Mouse (Mus musculus): ENCODE data around the gene Mpp2. TPM values are rescaled to one million over a fixed set of nuclear protein-coding genes. Genes with fewer than 3 reads are reported as not detected.

Gene Mpp2
- polyA plus RNA-seq, 1 experiment = 4.9 TPM

DNA sequence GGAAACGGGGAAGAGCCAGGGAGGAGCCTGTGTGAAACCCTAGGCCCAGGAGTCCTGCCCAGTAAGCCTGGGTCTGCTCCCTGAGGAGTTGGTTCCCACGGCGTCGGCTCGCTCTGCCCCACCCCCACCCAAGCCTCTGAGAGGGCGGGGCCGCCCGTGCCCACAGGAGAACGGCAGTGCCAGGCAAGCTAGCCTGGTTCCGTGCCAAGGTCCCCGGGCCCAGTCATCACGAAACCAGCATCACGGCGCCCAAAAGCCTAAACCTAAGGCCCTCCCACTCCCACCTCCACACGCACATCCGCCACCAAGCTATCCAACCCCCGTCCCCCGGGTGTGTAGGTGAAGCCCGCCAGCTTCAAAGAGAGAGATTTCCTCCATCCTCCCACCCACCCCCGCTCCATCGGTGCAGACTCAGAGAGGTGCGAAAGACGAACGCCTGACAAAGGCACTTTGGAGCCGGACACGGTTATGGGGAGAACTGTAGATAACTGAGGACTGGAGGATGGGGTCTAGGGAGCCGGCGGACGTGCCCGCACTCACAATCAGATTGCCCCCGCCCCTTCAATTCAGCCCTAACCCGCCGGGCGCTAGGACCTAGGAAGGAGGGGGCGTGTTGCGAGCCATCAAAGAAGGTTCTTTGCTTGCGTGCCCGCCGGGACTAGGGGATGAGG lies 1.1 kb downstream of the Mpp2 start:
- Histone ChIP-seq H3K4me1 (ENCODE audit: control insufficient read depth, insufficient read depth, low read length) (no peaks in the 10 kb centered on the region), H3K4me3 (ENCODE audit: insufficient read depth, low read depth, low read length) (peak overlapping the region; percentile 77), H3K27me3 (replicated peaks; ENCODE audit: control insufficient read depth, insufficient read depth, low read length) (no peaks in the 10 kb centered on the region), H3K27ac (ENCODE audit: insufficient read depth, low read depth, low read length) (0 out of 2 replicates have a peak overlapping the region, but pooled peaks have one; percentile 12), H3K36me3 (ENCODE audit: control insufficient read depth, insufficient read depth, low read length) (no peaks in the 10 kb centered on the region)
- TF ChIP-seq POLR2A (IDR thresholded peaks at IDR 0.05; ENCODE audit: low read depth, low read length) = no peak
- no peak for TF ChIP-seq CTCF (conservative IDR thresholded peaks at IDR 0.05; ENCODE audit: insufficient read depth, insufficient read length, low read depth, low read length)
- 1% methylated on average over 38 of the region's 39 CpGs for WGBS
- peak; percentile 61 for DNase-seq

DNA sequence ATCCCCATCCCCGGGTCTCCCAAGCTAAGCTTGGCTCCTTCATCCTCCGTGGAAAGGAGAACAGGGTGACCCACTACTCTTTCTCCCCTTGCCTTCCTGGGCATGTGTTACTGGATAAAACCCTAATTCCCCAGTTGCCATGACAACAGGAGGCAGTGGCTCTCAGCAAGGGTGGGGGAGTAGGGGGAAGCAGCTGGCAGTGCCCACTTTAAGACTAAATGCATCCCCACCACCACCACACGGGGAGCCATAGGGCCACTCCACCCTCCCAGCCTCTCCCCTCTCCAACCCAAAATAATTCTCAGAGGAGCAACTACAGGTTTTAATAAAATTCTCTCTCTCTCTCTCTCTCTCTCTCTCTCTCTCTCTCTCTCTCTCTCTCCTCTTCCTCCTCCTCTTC lies 2.0 kb downstream of the Mpp2 start:
- TF ChIP-seq POLR2A (IDR thresholded peaks at IDR 0.05; ENCODE audit: low read depth, low read length) (no peak), CTCF (conservative IDR thresholded peaks at IDR 0.05; ENCODE audit: insufficient read depth, insufficient read length, low read depth, low read length) (no peak)
- Histone ChIP-seq H3K36me3 (ENCODE audit: control insufficient read depth, insufficient read depth, low read length) (no peaks in the 10 kb centered on the region), H3K27me3 (replicated peaks; ENCODE audit: control insufficient read depth, insufficient read depth, low read length) (no peaks in the 10 kb centered on the region), H3K4me1 (ENCODE audit: control insufficient read depth, insufficient read depth, low read length) (no peaks in the 10 kb centered on the region), H3K4me3 (ENCODE audit: insufficient read depth, low read depth, low read length) (no peak overlapping the region), H3K27ac (ENCODE audit: insufficient read depth, low read depth, low read length) (no peak overlapping the region)
- DNase-seq = no peak
- 43% methylated on average over 3 of the region's 3 CpGs for WGBS

DNA sequence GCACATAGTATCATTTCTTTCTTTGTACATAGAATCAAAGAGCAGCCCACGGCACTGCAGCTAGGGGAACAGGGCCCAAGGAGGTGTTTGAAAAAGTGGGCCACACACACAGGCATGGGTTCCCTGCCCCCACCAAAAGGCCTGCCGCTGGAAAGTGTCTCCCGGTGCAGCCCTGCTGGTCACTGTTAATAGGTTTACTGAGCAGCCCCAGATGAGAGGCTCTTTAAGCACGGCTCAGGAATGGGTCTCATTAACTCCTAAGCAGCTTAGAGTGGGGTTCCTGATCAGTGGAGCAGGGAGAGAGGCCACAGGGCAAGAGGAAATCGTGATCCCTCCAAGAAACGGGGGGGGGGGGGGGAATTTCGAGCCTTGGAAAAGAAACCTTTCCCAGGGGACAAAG lies 4.2 kb downstream of the Mpp2 start:
- no peaks in the 10 kb centered on the region for H3K27me3 ChIP-seq (replicated peaks; ENCODE audit: control insufficient read depth, insufficient read depth, low read length)
- no peak for TF ChIP-seq CTCF (conservative IDR thresholded peaks at IDR 0.05; ENCODE audit: insufficient read depth, insufficient read length, low read depth, low read length)
- TF ChIP-seq POLR2A (IDR thresholded peaks at IDR 0.05; ENCODE audit: low read depth, low read length) = no peak
- DNase-seq = peak; percentile 20
- no peak overlapping the region for H3K4me3 ChIP-seq (ENCODE audit: insufficient read depth, low read depth, low read length)
- H3K4me1 ChIP-seq (ENCODE audit: control insufficient read depth, insufficient read depth, low read length) = no peaks in the 10 kb centered on the region
- H3K27ac ChIP-seq (ENCODE audit: insufficient read depth, low read depth, low read length) = no peak overlapping the region
- no peaks in the 10 kb centered on the region for H3K36me3 ChIP-seq (ENCODE audit: control insufficient read depth, insufficient read depth, low read length)
- WGBS = 25% methylated on average over 7 of the region's 7 CpGs

DNA sequence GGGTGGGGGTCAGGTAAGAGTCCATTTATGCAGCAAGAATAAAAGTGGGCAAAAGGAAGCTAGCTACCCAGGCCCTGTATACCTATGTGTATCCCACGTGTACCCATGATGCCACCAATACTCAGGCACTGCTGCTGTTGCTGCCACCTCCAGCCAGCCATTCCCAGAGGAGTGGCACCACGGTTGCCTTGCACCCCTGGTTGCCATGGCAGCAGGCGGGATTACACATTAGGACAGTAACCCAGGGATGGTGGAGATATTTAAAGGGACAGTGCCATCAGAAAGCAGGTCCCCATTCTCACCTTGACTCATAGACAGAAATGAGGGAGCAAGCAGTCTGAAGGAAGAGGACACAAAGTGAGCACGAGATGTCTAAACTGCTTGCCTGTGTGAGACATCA lies 5.1 kb downstream of the Mpp2 start:
- Histone ChIP-seq H3K4me1 (ENCODE audit: control insufficient read depth, insufficient read depth, low read length) (no peaks in the 10 kb centered on the region), H3K36me3 (ENCODE audit: control insufficient read depth, insufficient read depth, low read length) (no peaks in the 10 kb centered on the region), H3K4me3 (ENCODE audit: insufficient read depth, low read depth, low read length) (no peak overlapping the region), H3K27ac (ENCODE audit: insufficient read depth, low read depth, low read length) (no peak overlapping the region), H3K27me3 (replicated peaks; ENCODE audit: control insufficient read depth, insufficient read depth, low read length) (no peaks in the 10 kb centered on the region)
- no peak for TF ChIP-seq POLR2A (IDR thresholded peaks at IDR 0.05; ENCODE audit: low read depth, low read length)
- no peak for TF ChIP-seq CTCF (conservative IDR thresholded peaks at IDR 0.05; ENCODE audit: insufficient read depth, insufficient read length, low read depth, low read length)
- 60% methylated on average over 4 of the region's 4 CpGs for WGBS
- no peak for DNase-seq

DNA sequence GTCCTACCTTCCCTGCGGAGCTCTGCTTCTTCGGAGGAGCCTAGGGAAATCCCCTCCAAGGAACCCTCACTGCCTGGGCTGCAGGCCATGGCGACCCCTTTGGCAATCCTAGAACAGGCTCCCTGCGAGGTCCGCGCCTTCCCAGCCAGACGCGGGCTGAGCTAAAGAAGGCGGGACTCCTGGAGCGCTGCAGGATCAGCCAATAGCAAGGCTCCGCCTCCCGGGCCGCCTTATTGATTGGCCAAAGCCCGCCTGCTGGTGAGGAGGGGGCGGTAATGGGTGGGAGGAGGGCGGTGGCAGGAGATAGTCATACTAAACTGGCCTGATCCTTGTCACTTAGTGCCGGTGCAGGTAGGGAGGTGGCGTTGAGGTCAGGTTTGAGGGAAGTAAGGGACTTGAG lies 6.0 kb downstream of the Mpp2 start:
- Histone ChIP-seq H3K4me1 (ENCODE audit: control insufficient read depth, insufficient read depth, low read length) (no peaks in the 10 kb centered on the region), H3K4me3 (ENCODE audit: insufficient read depth, low read depth, low read length) (no peak overlapping the region)
- DNase-seq = peak; percentile 56

DNA sequence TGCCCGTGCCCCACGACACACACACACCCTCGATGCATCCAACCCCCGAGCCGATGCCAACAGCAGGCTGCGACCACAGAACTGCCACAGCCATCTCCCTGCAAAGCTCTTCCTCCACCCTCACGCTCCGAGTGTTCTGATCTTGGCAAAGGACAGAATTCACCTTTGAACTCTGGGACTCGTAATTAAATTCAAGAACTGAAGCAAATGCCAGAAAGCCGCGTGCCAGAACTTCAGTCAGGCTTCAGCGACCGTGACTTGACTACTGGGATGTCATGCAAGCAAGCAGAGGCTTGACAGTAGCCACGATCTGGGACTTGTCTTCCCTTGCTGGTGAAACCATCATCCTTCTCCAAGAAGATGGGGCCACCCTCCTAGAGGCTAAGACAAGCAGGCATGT lies 14.6 kb downstream of the Mpp2 start:
- WGBS = 39% methylated on average over 14 of the region's 14 CpGs
- Histone ChIP-seq H3K4me3 (ENCODE audit: insufficient read depth, low read depth, low read length) (no peak overlapping the region), H3K27me3 (replicated peaks; ENCODE audit: control insufficient read depth, insufficient read depth, low read length) (no peaks in the 10 kb centered on the region), H3K4me1 (ENCODE audit: control insufficient read depth, insufficient read depth, low read length) (no peaks in the 10 kb centered on the region), H3K27ac (ENCODE audit: insufficient read depth, low read depth, low read length) (no peak overlapping the region), H3K36me3 (ENCODE audit: control insufficient read depth, insufficient read depth, low read length) (no peaks in the 10 kb centered on the region)
- no peak for TF ChIP-seq POLR2A (IDR thresholded peaks at IDR 0.05; ENCODE audit: low read depth, low read length)
- no peak for TF ChIP-seq CTCF (conservative IDR thresholded peaks at IDR 0.05; ENCODE audit: insufficient read depth, insufficient read length, low read depth, low read length)
- DNase-seq = peak; percentile 83

More for the DNA sequence above, 6.0 kb downstream of the Mpp2 start:
- Histone ChIP-seq H3K27ac (ENCODE audit: insufficient read depth, low read depth, low read length) (no peak overlapping the region), H3K27me3 (replicated peaks; ENCODE audit: control insufficient read depth, insufficient read depth, low read length) (no peaks in the 10 kb centered on the region), H3K36me3 (ENCODE audit: control insufficient read depth, insufficient read depth, low read length) (no peaks in the 10 kb centered on the region)
- WGBS = 4% methylated on average over 18 of the region's 18 CpGs
- TF ChIP-seq CTCF (conservative IDR thresholded peaks at IDR 0.05; ENCODE audit: insufficient read depth, insufficient read length, low read depth, low read length) = no peak
- TF ChIP-seq POLR2A (IDR thresholded peaks at IDR 0.05; ENCODE audit: low read depth, low read length) = no peak

DNA sequence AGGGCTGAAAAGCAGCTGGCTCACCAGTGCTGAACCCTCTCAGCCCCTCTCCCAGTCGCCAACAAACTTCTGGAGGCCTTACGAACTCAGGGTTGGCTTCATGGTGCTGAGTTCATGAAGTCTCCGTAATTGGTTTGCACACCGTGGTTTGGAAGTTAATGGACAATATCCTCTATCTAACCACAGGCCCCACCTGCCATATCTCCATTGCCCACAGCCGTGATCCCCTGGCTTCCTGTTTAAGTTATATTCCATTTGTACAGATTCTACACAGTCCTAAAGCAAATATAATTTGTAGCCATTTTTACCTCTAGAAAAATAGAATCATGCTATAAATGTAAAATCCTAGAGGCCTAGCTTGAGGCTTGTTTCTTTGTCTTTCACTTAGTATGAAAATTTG lies 15.6 kb downstream of the Mpp2 start:
- Histone ChIP-seq H3K27ac (ENCODE audit: insufficient read depth, low read depth, low read length) (no peak overlapping the region), H3K36me3 (ENCODE audit: control insufficient read depth, insufficient read depth, low read length) (no peaks in the 10 kb centered on the region), H3K4me1 (ENCODE audit: control insufficient read depth, insufficient read depth, low read length) (no peaks in the 10 kb centered on the region), H3K4me3 (ENCODE audit: insufficient read depth, low read depth, low read length) (no peak overlapping the region), H3K27me3 (replicated peaks; ENCODE audit: control insufficient read depth, insufficient read depth, low read length) (no peaks in the 10 kb centered on the region)
- TF ChIP-seq POLR2A (IDR thresholded peaks at IDR 0.05; ENCODE audit: low read depth, low read length) (no peak), CTCF (conservative IDR thresholded peaks at IDR 0.05; ENCODE audit: insufficient read depth, insufficient read length, low read depth, low read length) (no peak)
- WGBS = 86% methylated on average over 5 of the region's 5 CpGs
- no peak for DNase-seq
